Mouse (Mus musculus): Measurements from ENCODE around the gene Frg2f1.

GRCm38 (mm10) chr4:119492291-119492932 is 46.9 kb downstream of the Frg2f1 start, which contains the start of gene Rimkla:
- TF ChIP-seq CTCF (conservative IDR thresholded peaks at IDR 0.05; ENCODE audit: insufficient read depth, insufficient read length, low read depth, low read length) (no peak), POLR2A (IDR thresholded peaks at IDR 0.05; ENCODE audit: low read depth, low read length) (no peak)
